Mouse (Mus musculus) heart, embryonic 10.5 days (tissue): Measurements from ENCODE around the gene Nfat5. TPM values are rescaled to one million over a fixed set of nuclear protein-coding genes. Genes with fewer than 3 reads are reported as not detected.

Source experiments
- DNase-seq: peaks from one replicate; pipeline ENCODE4 v3.0.0-alpha.2; 2017; ENCODE audit warnings: low spot score
- H3K27ac ChIP-seq: fragments of 300-500 bp; sonication (generic); 2 replicates; pipeline ENCODE4 v1.5.1; 2016; ENCODE audit warnings: mild to moderate bottlenecking
- H3K27me3 ChIP-seq: fragments of 300-500 bp; sonication (generic); 2 replicates; pipeline ENCODE4 v1.6.1; 2016; ENCODE audit warnings: mild to moderate bottlenecking; ENCODE audit not compliant: poor library complexity, insufficient read depth, severe bottlenecking
- H3K36me3 ChIP-seq: fragments of 300-500 bp; sonication (generic); 2 replicates; pipeline ENCODE4 v1.6.1; 2016; ENCODE audit warnings: mild to moderate bottlenecking, moderate library complexity
- H3K4me1 ChIP-seq: fragments of 300-500 bp; sonication (generic); 2 replicates; pipeline ENCODE4 v1.6.1; 2016; ENCODE audit warnings: mild to moderate bottlenecking
- H3K4me3 ChIP-seq: fragments of 300-500 bp; sonication (generic); 2 replicates; pipeline ENCODE4 v1.5.1; 2016; ENCODE audit warnings: mild to moderate bottlenecking, moderate library complexity
- H3K9me3 ChIP-seq: fragments of 300-500 bp; sonication (generic); 2 replicates; pipeline ENCODE4 v1.6.1; 2016; ENCODE audit warnings: mild to moderate bottlenecking, moderate library complexity
- WGBS: fragments of 180-500 bp; shearing (Covaris S2); methylation state at CpG from one replicate; pipeline ENCODE4 v1.1.7; 2016; 5-methylcytosine and 5-hydroxymethylcytosine counted together
- polyA plus RNA-seq: library from polyadenylated mRNA; unstranded; fragments of >200 nt; fragmentation: Nextera tagmentation; extraction: Ambion mirVana; gene quantifications from 2 replicates; pipeline ENCODE4 v1.2.1, GENCODE M21; 2016

The Nfat5 gene
- polyA plus RNA-seq, 1 experiment from 2014 or later: 11.2 TPM

- WGBS: 84% methylated on average over 8 of the region's 8 CpGs
- Histone ChIP-seq H3K27me3 (no peaks in the 10 kb centered on the region), H3K36me3 (no peaks in the 10 kb centered on the region), H3K4me1 (no peaks in the 10 kb centered on the region), H3K27ac (no peak overlapping the region), H3K4me3 (no peak overlapping the region), H3K9me3 (no peaks in the 10 kb centered on the region)
- no peak for DNase-seq
These were observed 96.3 kb downstream of the Nfat5 start for GRCm38 (mm10) chr8:107389557-107389956.

- no peaks in the 10 kb centered on the region for H3K27me3 ChIP-seq
These were observed 97.3 kb downstream of the Nfat5 start for GRCm38 (mm10) chr8:107390476-107391135.

GRCm38 (mm10) chr8:107391136-107391516 is 97.9 kb downstream of the Nfat5 start:
- H3K9me3 ChIP-seq: no peaks in the 10 kb centered on the region
- no peak for DNase-seq
- WGBS: 69% methylated on average over 4 of the region's 4 CpGs
- no peaks in the 10 kb centered on the region for H3K27me3 ChIP-seq
- no peak overlapping the region for H3K4me3 ChIP-seq
- H3K36me3 ChIP-seq: no peaks in the 10 kb centered on the region
- no peaks in the 10 kb centered on the region for H3K4me1 ChIP-seq
- no peak overlapping the region for H3K27ac ChIP-seq

More at GRCm38 (mm10) chr8:107390476-107391135, 97.3 kb downstream of the Nfat5 start:
- Histone ChIP-seq H3K4me3 (no peak overlapping the region), H3K9me3 (no peaks in the 10 kb centered on the region), H3K27ac (no peak overlapping the region), H3K4me1 (no peaks in the 10 kb centered on the region), H3K36me3 (no peaks in the 10 kb centered on the region)
- WGBS: 87% methylated on average over 16 of the region's 16 CpGs
- no peak for DNase-seq

GRCm38 (mm10) chr8:107395397-107395796 is 102.1 kb downstream of the Nfat5 start:
- DNase-seq: no peak
- Histone ChIP-seq H3K36me3 (no peaks in the 10 kb centered on the region), H3K9me3 (no peaks in the 10 kb centered on the region), H3K4me3 (no peak overlapping the region), H3K27ac (no peak overlapping the region), H3K4me1 (no peaks in the 10 kb centered on the region), H3K27me3 (no peaks in the 10 kb centered on the region)

GRCm38 (mm10) chr8:107396106-107396670 is 102.9 kb downstream of the Nfat5 start:
- no peaks in the 10 kb centered on the region for H3K9me3 ChIP-seq
- no peaks in the 10 kb centered on the region for H3K4me1 ChIP-seq
- H3K27ac ChIP-seq: no peak overlapping the region
- H3K36me3 ChIP-seq: no peaks in the 10 kb centered on the region
- 83% methylated on average over 10 of the region's 10 CpGs for WGBS
- no peaks in the 10 kb centered on the region for H3K27me3 ChIP-seq
- DNase-seq: no peak
- H3K4me3 ChIP-seq: no peak overlapping the region

GRCm38 (mm10) chr8:107397665-107398064 is 104.4 kb downstream of the Nfat5 start:
- Histone ChIP-seq H3K27me3 (no peaks in the 10 kb centered on the region), H3K27ac (no peak overlapping the region), H3K9me3 (no peaks in the 10 kb centered on the region), H3K4me3 (no peak overlapping the region), H3K4me1 (peaks cover 4% of the 10 kb centered on the region), H3K36me3 (no peaks in the 10 kb centered on the region)
- DNase-seq: no peak
- 66% methylated on average over 12 of the region's 12 CpGs for WGBS

GRCm38 (mm10) chr8:107399495-107399894 is 106.2 kb downstream of the Nfat5 start:
- 47% methylated on average over 9 of the region's 9 CpGs for WGBS
- H3K9me3 ChIP-seq: no peaks in the 10 kb centered on the region
- no peak overlapping the region for H3K27ac ChIP-seq
- DNase-seq: no peak
- H3K27me3 ChIP-seq: no peaks in the 10 kb centered on the region
- no peaks in the 10 kb centered on the region for H3K36me3 ChIP-seq
- peaks cover 18% of the 10 kb centered on the region for H3K4me1 ChIP-seq
- H3K4me3 ChIP-seq: no peak overlapping the region

- no peak for DNase-seq
- H3K9me3 ChIP-seq: no peaks in the 10 kb centered on the region
- H3K4me3 ChIP-seq: no peak overlapping the region
- H3K27ac ChIP-seq: no peak overlapping the region
- H3K4me1 ChIP-seq: peaks cover 18% of the 10 kb centered on the region
- WGBS: 81% methylated on average over 5 of the region's 5 CpGs
- H3K27me3 ChIP-seq: no peaks in the 10 kb centered on the region
- H3K36me3 ChIP-seq: no peaks in the 10 kb centered on the region
These were observed 108.6 kb downstream of the Nfat5 start for GRCm38 (mm10) chr8:107401866-107402265.

- peak; percentile 88 for DNase-seq
- WGBS: 16% methylated on average over 22 of the region's 22 CpGs
- H3K27ac ChIP-seq: peak within 1 kb of the TSS; percentile 26; the same call in 1 of the 2 replicates
- peaks cover 18% of the 10 kb centered on the region for H3K4me1 ChIP-seq
- H3K9me3 ChIP-seq: no peaks in the 10 kb centered on the region
- peak within 1 kb of the TSS; percentile 47 for H3K4me3 ChIP-seq
- peaks cover 12% of the 10 kb centered on the region for H3K36me3 ChIP-seq
- no peaks in the 10 kb centered on the region for H3K27me3 ChIP-seq
These were observed 109.9 kb downstream of the Nfat5 start, which contains the start of gene Nqo1 for GRCm38 (mm10) chr8:107403038-107403781. TSS of gene Nqo1 (minus strand) at chr8:107403206.

- peaks cover 18% of the 10 kb centered on the region for H3K4me1 ChIP-seq
- no peaks in the 10 kb centered on the region for H3K9me3 ChIP-seq
- no peaks in the 10 kb centered on the region for H3K27me3 ChIP-seq
- H3K4me3 ChIP-seq: no peak overlapping the region
- 53% methylated on average over 4 of the region's 4 CpGs for WGBS
- peak overlapping the region; percentile 26; the same call in 1 of the 2 replicates for H3K27ac ChIP-seq
- peaks cover 16% of the 10 kb centered on the region for H3K36me3 ChIP-seq
- no peak for DNase-seq
These were observed 110.8 kb downstream of the Nfat5 start for GRCm38 (mm10) chr8:107404057-107404456.

- Histone ChIP-seq H3K36me3 (peaks cover 34% of the 10 kb centered on the region), H3K9me3 (no peaks in the 10 kb centered on the region), H3K27ac (no peak overlapping the region), H3K4me1 (peaks cover 18% of the 10 kb centered on the region), H3K4me3 (no peak overlapping the region), H3K27me3 (no peaks in the 10 kb centered on the region)
- DNase-seq: no peak
- WGBS: 63% methylated on average over 3 of the region's 3 CpGs
These were observed 112.7 kb downstream of the Nfat5 start for GRCm38 (mm10) chr8:107405935-107406334.

GRCm38 (mm10) chr8:107411391-107411790 is 118.1 kb downstream of the Nfat5 start:
- Histone ChIP-seq H3K4me1 (no peaks in the 10 kb centered on the region), H3K27ac (no peak overlapping the region), H3K9me3 (no peaks in the 10 kb centered on the region), H3K4me3 (no peak overlapping the region), H3K36me3 (peaks cover 87% of the 10 kb centered on the region), H3K27me3 (no peaks in the 10 kb centered on the region)
- 69% methylated on average over 4 of the region's 4 CpGs for WGBS
- DNase-seq: no peak

GRCm38 (mm10) chr8:107412552-107412951 is 119.3 kb downstream of the Nfat5 start:
- no peak for DNase-seq
- peaks cover 92% of the 10 kb centered on the region for H3K36me3 ChIP-seq
- WGBS: 87% methylated on average over 8 of the region's 8 CpGs
- no peak overlapping the region for H3K27ac ChIP-seq
- H3K4me3 ChIP-seq: no peak overlapping the region
- no peaks in the 10 kb centered on the region for H3K9me3 ChIP-seq
- no peaks in the 10 kb centered on the region for H3K27me3 ChIP-seq
- H3K4me1 ChIP-seq: no peaks in the 10 kb centered on the region
